Mouse (Mus musculus): ENCODE measurements around the gene Acr.
A peak's percentile ranks its signal among the peaks of the same experiment; 100 is the strongest.

The Acr gene

DNA sequence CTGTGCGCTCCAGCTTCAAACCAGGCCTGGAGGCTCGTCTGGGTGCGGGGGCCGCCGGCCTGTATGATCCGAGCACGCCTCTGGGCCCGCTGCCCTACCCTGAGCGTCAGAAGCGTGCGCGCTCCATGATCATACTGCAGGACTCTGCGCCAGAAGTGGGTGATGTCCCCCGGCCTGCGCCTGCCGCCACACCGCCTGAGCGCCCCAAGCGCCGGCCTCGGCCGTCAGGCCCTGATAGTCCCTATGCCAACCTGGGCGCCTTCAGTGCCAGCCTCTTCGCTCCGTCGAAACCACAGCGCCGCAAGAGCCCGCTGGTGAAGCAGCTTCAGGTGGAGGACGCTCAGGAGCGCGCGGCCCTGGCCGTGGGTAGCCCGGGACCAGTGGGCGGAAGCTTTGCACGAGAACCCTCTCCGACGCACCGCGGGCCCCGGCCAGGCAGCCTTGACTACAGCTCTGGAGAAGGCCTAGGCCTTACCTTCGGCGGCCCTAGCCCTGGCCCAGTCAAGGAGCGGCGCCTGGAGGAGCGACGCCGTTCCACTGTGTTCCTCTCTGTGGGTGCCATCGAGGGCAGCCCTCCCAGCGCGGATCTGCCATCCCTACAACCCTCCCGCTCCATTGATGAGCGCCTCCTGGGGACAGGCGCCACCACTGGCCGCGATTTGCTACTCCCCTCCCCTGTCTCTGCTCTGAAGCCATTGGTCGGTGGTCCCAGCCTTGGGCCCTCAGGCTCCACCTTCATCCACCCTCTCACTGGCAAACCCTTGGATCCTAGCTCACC is 20.1 kb upstream of the Acr start:
- peak; percentile 34 for DNase-seq (ENCODE audit: inconsistent ontology term)

DNA sequence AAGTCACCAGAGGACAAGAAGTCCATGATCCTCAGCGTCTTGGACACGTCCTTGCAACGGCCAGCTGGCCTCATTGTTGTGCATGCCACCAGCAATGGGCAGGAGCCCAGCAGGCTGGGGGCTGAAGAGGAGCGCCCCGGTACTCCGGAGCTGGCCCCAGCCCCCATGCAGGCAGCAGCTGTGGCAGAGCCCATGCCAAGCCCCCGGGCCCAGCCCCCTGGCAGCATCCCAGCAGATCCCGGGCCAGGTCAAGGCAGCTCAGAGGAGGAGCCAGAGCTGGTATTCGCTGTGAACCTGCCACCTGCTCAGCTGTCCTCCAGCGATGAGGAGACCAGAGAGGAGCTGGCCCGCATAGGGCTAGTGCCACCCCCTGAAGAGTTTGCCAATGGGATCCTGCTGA is 19.3 kb upstream of the Acr start:
- peak; percentile 75 for DNase-seq (ENCODE audit: inconsistent ontology term)

DNA sequence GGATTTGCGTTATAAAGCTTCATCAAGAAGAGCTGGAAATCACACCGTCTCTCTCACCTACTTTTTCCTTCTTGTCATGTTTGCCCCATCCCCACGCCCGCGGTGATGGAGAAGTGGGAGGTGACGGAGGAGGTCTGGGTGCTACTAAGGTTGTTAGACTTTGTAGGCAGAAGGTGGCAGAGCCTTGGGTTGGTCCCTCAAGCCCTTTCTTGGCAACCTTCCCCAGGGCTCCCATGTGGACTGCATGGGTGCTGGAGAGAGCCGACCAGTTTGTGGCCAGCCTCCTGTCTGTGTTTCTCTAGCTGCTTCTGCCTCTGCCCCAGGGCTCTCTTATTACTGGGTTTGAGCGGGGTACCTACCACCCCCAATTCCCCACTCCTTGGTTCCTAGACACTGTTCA is 17.6 kb upstream of the Acr start:
- no peak for DNase-seq (ENCODE audit: inconsistent ontology term)

DNA sequence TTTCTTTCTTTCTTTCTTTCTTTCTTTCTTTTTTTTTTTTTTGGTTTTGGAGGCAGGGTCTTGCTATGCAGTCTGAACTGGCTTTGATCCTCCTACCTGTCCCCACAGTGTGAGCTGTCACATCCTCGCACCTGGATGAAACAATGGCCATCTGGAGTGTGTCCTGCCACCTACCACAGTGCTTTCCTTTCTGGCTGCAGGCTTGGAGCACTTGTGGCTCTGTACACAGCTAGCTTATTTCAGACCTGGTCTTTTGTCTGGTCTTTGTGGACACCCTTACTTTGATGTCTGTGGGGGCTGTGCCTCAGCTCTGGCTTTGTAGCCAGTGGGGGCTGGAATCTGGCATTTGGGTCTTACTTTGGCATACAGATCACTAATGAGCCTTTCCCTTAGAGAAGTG is 16.4 kb upstream of the Acr start:
- no peak for DNase-seq (ENCODE audit: inconsistent ontology term)

DNA sequence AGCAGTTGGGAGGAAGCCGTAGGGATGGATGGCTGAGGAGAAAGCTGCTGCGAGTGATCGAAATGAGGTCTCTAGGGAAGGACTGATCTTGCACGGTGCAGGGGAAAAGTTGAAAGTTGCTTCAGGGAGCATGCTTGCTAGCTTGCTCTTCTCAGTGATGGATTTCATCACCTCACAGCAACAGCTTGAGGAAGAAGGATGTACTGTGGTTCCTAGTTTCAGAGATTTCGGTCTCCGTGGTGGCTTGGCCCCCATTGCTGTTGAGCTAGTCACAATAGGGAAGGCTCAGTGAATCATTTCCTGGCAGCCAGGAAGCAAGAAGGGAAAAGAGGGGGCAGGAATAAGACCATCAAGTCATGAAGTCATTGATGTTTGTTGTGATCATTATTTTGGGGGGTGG is 12.5 kb upstream of the Acr start:
- DNase-seq (ENCODE audit: inconsistent ontology term) = no peak

DNA sequence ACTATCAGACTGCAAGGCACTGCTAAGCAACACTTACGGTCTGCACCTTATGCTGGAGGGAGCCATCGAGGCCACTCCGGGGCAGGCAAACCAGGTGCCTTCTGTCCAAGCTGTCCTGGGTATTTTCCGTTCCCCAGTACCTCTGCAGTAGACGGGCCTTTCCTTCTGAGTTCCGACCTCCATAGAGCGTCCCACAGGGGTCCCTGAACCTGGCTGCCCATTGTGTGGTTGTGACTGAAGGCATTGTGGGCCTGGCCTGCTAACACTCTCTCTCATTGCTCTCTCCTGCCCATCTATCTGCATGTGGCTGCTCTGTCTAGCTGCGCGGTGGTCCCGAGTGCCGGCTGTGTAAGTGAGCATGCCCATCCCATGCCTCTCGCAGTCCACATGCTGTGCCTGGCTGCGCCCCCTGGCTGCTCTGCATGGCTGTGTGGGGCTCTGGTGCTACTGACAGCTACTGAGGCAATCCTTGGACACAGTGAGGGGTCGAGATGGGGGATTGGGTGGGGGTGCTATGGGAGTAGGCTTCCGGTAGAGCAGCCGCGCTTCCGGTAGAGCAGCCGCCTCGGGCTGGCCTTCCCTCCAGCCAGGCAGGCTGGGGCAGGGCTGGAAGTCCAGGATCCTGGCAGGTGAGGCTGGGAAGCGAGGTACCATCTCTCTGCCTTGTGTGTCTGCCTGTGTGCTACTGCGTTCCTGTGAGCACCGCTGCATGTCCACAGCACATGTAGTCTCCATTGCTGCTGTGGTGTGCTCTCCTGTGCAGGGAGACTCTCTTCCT is 11.5 kb upstream of the Acr start:
- no peak for DNase-seq (ENCODE audit: inconsistent ontology term)

DNA sequence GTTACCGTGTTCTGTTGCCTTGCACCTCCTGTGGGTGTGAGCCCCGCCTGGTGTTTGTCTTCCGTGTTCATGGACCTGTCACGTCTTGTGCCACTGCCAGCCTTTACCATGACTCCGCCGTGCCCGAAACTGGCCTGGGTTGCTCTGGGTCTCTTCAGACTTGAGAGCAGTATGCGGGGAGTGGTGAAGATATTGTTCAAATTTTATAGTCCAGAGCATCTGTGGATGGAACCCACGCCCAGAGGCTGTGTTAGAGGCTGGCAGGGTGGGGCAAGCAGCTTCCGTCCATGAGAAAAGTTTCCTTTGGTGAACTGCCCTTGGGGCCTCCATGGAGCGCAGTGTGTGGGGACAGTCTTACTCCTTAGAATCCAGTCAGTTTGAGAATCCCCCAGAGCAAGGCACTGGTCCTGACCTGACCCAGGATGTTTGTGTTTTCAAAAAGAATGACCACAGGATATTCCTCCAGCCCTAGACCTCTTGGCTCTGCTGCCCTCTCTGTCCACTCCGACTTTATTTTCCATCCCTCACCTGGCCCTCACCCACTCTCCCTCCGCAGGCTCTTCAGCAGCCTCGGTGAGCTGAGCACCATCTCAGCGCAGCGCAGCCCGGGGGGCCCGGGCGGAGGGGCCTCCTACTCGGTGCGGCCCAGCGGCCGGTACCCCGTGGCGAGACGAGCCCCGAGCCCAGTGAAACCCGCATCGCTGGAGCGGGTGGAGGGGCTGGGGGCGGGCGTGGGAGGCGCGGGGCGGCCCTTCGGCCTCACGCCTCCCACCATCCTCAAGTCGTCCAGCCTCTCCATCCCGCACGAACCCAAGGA is 10.7 kb upstream of the Acr start:
- no peak for DNase-seq (ENCODE audit: inconsistent ontology term)

DNA sequence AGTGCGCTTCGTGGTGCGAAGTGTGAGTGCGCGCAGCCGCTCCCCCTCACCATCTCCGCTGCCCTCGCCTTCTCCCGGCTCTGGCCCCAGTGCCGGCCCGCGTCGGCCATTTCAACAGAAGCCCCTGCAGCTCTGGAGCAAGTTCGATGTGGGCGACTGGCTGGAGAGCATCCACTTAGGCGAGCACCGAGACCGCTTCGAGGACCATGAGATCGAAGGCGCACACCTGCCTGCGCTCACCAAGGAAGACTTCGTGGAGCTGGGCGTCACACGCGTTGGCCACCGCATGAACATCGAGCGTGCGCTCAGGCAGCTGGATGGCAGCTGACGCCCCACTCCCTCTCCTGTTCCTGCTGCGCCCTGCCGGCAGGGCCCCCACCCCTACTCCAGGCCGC is 10.1 kb upstream of the Acr start:
- no peak for DNase-seq (ENCODE audit: inconsistent ontology term)

DNA sequence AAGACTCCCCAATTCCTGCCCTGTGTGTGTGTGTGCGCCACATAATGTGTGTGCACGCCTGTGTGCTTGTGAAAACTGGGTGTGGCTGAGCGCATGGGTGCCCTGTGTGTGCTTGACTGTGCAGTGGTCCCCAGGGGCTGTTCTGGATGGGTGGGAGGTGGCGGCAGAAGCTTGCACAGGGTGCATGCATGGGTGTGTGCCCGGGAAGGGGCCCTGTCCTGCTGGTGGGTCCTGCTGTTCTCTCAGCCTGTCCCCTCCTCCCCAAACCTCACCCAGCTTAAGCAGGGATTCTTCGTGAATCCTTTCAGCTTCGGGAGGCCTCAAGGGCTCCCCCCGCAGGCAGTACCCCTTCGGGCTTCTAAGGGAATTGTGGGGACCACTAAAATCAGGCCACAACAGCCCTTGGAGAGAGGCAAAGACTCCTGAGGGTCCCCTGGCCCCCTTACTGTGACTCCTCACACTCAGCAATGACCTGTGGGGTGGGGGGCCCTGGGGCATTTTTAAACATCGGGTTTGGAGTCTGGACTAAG is 8.9 kb upstream of the Acr start:
- DNase-seq (ENCODE audit: inconsistent ontology term) = no peak

DNA sequence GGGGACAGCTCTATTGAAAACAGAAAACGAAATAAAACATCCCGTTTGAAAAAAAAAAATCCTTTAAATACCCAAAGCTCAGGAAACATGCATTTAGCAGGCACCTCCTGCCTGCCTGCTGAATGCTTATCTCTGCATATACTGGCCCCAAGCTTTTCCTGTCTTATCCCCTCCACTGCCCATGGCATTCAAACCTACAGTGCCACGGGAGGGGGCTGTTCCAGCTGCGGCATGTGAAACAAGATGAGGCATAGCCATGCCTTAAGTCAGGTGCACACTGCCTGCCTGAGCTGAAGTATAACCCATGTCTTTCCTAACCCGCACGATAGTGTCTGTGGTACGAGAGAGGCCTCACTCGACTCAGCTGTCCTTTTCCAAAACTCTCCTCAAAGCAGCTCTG is 4.0 kb downstream of the Acr start:
- no peak for DNase-seq (ENCODE audit: inconsistent ontology term)

DNA sequence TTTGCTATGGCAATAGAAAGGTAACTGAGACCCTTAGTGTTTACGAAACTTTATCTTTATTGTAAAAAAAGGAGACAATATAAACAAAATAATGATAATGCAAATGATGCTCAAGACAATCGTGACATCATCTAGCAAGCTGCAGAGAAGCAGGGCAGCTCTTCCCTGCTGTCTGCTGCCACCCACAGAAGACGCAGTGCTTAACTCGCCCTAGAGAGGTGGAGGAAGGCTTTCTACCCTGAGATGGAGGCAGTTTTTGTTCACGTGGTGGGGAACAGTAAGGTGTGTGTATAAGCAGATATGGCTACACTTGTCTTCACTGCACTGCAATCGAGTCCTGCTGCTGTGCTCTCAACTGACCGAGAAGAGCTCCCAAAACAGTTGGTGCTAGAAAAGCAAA is 14.4 kb downstream of the Acr start:
- no peak for DNase-seq (ENCODE audit: inconsistent ontology term)

DNA sequence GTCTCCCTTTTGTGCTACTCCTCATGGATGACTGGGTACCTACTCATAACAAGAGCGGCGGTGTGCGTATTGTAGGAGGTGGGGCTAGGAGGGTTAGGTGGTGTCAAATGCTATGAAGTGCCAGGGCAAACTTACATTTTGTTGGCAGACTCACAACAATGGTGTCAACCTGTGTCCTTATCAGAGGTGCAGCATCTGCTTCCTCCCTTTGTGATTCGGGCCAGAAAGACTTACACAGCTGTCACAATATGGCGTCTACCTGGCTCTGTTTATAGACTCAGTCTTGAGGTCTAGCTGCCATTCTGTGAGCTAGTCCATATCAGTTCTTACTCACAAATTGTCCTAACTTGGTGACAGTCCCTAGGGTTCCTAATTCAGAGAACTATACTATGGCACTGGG is 17.0 kb downstream of the Acr start:
- no peak for DNase-seq (ENCODE audit: inconsistent ontology term)

DNA sequence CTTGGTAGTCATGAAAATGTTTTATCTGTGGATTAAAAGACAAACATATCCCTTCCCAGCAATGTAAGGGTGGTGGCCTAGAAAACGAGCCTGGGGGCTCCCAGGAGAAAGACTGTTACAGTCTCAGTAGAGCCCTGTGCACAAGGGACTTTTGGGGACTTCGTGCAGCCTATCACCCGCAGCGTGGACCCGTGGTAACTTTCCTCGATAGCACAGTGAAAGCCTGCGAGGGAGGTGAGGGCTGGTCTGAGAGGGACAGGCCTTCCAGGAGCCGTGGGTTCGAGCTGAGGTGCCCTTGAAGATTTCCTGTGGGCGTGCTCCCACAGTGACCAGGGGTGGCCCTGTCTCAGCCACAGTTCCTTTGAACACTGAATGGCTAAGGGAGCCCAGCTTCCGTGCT is 17.5 kb downstream of the Acr start:
- DNase-seq (ENCODE audit: inconsistent ontology term) = no peak

DNA sequence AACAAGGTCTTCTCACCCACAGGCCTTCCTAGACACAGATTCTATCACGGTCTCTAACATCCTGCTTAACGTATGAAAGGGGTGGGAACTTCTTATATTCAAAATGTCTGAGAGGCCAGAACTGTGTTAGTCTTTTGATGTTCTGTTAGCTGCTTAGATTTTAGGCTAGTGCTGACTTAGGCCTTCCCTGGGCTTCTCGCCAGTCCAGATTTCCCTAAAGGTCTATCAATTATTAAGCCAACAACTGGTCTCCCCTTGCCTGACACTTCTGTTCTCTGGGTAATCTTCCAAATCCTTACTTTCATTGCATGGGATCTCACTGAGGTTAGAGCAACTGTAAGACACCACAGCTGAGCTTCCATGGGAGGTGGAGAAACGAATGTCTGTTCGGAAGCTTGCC is 21.0 kb downstream of the Acr start:
- DNase-seq (ENCODE audit: inconsistent ontology term) = no peak

DNA sequence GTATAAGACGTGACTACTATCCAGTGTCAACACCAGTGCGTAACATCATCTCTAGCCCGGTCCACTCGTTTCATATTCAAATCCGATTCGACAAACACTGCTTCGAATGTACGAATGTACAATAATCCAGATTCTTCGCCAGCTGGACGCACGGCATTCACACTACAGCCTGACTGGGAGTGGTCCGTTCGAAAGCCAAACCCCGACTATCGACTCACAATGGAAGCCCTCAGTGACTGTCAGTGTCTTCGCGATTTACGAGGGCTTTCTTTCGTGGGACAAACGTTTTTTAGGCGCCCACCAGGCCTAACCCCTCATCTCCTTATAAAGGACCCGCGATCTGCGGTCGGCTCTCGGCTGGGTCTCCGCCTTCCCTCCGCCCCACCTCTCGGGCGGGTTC is 23.2 kb downstream of the Acr start:
- DNase-seq (ENCODE audit: inconsistent ontology term) = no peak

DNA sequence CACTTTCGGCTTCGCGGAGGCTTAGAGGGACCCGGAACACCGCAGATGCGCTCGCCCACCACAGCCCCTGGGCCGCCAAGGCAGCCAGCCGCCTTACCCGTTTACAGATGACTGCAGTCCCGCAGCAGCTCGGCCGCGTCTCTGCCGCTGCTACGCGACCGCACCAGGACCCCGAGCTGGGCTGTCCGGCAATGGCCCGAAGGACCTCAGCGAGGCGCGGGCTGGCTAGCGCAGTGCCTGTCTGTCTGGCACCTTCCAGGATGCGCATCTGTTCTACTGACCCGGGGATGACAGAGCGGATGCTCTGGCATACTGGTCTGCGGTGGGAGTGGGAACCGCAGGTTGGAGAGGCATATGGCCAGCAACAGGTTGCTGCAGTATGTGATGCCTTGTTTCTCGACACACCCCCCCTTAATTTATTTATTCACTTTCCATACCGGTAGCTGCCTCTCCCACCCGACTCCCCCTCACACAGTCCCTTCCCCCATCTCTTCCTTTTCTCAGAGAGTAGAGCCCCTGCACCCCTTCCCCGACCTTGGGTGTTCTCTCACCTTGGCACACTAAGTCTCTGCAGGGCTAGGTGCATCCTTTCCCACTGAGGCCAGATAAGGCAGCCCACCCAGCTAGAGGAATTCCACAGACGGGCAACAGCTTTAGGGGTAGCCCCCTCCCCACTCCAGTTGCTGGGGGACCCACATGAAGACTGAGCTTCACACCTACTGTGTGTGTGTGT is 23.8 kb downstream of the Acr start, which contains the start of gene Rabl2:
TSS of gene Rabl2 (minus strand) at position 201 of the 733 bp plus-strand sequence.
- DNase-seq (ENCODE audit: inconsistent ontology term) = peak; percentile 89

DNA sequence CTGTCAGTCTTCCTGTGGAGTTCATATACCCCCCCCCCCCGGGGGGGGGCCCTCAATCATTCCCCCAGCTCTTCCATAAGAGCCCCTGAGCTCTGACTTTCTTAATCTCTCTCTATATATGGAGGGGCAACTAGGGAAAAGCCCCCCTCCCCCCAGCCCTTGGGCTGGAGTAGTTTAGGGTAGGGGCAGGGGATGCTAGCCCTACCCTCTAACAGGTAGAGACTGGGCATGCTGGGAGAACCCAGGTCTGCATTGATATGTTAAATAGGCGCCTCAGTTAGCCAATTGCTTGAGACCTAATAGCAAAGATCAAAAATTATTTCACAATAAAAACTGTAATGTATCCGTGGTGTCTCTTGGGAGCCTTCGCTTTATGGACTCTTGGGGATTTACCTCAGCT is 24.4 kb downstream of the Acr start:
- no peak for DNase-seq (ENCODE audit: inconsistent ontology term)

DNA sequence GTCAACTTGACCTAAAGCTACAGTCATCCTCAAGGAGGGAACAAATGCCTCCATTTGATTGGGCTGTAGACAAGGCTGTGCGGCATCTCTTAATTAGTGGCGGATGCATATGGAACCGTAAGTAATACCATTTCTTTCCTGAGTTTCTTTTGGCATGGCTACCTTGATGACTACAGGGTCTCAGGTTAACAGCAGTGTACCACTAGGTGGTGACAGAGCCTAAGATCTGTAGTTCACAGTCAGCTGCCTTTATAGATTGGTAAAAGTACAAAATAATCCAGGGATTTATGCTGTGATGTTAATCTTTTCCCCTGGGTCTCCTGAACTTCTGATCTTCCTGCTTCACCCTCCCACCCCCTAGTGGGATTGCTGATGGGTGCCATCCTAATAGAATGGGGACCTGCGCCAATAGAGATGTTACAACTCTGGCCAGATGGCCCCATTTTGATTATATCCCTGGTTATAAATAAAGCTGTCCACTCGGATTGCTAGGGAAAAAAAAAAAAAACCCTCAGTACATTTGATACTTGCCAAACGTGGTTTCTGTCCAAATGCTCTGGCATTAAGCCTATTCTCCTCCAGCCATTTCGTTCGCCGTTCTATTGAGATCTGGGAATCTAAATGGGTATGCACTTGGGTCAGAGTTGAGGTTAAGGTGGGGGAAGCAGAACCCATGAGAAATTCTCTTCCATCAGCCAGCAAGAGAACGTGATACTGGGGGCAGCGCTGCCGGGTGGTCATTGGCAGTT is 37.9 kb downstream of the Acr start:
- DNase-seq (ENCODE audit: inconsistent ontology term) = peak; percentile 2

DNA sequence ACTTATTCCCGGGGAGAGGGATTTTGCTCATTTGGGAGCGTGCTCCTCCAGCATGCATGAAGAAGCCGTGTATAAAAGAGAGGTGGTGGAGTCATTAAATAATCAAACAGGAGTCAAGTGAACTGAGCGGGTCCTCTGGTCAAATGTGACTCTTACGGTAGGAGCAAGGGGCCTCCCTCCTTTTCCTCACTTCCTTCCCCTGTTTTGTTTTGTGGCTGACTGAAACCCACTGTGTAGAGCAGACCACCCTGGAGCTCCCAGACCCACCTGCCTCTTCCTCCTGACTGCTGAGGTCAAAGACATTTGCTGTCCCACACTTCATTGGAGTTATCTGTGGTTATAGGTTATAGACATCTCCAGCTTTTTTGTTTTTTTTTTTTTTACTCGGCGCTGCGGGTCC is 39.4 kb downstream of the Acr start:
- DNase-seq (ENCODE audit: inconsistent ontology term) = no peak

DNA sequence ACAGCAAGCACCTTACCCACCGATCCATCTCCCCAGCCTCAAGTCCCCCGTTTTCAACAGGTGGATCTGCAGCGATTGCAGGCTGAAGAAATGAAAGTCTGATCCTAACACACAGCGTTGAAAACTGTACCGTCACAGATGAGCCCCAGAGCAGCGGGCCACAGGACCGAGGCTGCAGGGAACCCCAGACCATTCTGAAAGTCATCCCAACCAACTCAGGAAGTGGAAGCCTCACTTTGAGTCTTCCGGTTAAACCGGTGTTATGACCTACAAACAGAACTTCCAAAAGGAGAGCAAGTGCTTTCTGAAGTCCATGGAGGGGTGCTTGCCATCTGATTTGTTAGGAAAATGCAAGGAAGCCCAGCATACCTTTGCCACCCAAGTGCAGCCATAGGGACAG is 39.8 kb downstream of the Acr start:
- DNase-seq (ENCODE audit: inconsistent ontology term) = no peak

All from Muller cell, postnatal 12 days (primary cell).